Mouse (Mus musculus) G1E (cell line): ENCODE measurements around the gene Fam53b. TPM values are rescaled to one million over a fixed set of nuclear protein-coding genes. Genes with fewer than 3 reads are reported as not detected.
A peak's percentile ranks its signal among the peaks of the same experiment; 100 is the strongest.

Source experiments
- ATAC-seq: 2 replicates; pipeline ENCODE4 v1.8.0; 2016; ENCODE audit warnings: mild to moderate bottlenecking; ENCODE audit not compliant: insufficient number of reproducible peaks, poor library complexity, low FRiP score, severe bottlenecking; ENCODE audit errors: extremely low read depth
- DNase-seq: peaks from one replicate; pipeline ENCODE4 v3.0.0; 2012; ENCODE audit warnings: low spot score
- H3K27me3 ChIP-seq: 2 replicates; pipeline ENCODE4 v1.6.1; 2012; ENCODE audit warnings: mild to moderate bottlenecking, low read length, inconsistent platforms; ENCODE audit not compliant: insufficient read depth
- H3K36me3 ChIP-seq: replicated peaks from 2 replicates; pipeline ENCODE3; 2012; ENCODE audit warnings: mild to moderate bottlenecking, inconsistent platforms
- H3K4me1 ChIP-seq: 2 replicates; pipeline ENCODE4 v1.6.1; 2012; ENCODE audit warnings: low read depth, low read length, inconsistent platforms, mixed read lengths; ENCODE audit not compliant: insufficient read depth
- H3K4me3 ChIP-seq: 2 replicates; pipeline ENCODE4 v1.5.1; 2012; ENCODE audit warnings: low read depth, mild to moderate bottlenecking, inconsistent platforms, low read length, moderate library complexity, mixed read lengths
- H3K9me3 ChIP-seq: replicated peaks from 2 replicates; pipeline ENCODE4 v1.6.1; 2012; ENCODE audit warnings: inconsistent platforms
- CTCF ChIP-seq: IDR thresholded peaks from 2 replicates; pipeline ENCODE4 v1.5.1; 2012; ENCODE audit warnings: low read depth, low read length, inconsistent platforms, mixed read lengths
- GATA1 ChIP-seq: IDR thresholded peaks from 2 replicates; pipeline ENCODE4 v1.6.1; 2012; ENCODE audit warnings: borderline replicate concordance, low read length, inconsistent platforms, mixed read lengths
- GATA2 ChIP-seq: IDR thresholded peaks from 2 replicates; pipeline ENCODE4 v1.6.1; 2012; ENCODE audit warnings: low read depth, low read length, inconsistent platforms, borderline replicate concordance
- POLR2AphosphoS5 ChIP-seq: IDR thresholded peaks from 2 replicates; pipeline ENCODE4 v1.6.1; 2012; ENCODE audit warnings: low read depth, low read length, inconsistent platforms; ENCODE audit not compliant: insufficient replicate concordance
- TAL1 ChIP-seq: conservative IDR thresholded peaks from 2 replicates; pipeline ENCODE4 v1.6.1; 2012; ENCODE audit warnings: low read depth, low read length, inconsistent platforms, mixed read lengths
- polyA plus RNA-seq: library from polyadenylated mRNA; stranded (reverse); fragments of >175 nt; gene quantifications from 2 replicates; pipeline ENCODE4 v1.2.3, GENCODE M21; 2012
- total RNA-seq, 2 experiments: library from RNA; stranded (forward) in 1 of 2; stranded (reverse) in 1 of 2; fragments of 200-1000 nt in 1 of 2; fragments of >200 nt in 1 of 2; fragmentation: Nextera tagmentation in 1 of 2; gene quantifications; 2 replicates each; pipeline ENCODE4 v1.2.3; 2014 to 2017

Gene Fam53b
- total and polyA plus RNA-seq, 3 experiments: 22.1 to 63.6 (median 23.8) TPM

DNA sequence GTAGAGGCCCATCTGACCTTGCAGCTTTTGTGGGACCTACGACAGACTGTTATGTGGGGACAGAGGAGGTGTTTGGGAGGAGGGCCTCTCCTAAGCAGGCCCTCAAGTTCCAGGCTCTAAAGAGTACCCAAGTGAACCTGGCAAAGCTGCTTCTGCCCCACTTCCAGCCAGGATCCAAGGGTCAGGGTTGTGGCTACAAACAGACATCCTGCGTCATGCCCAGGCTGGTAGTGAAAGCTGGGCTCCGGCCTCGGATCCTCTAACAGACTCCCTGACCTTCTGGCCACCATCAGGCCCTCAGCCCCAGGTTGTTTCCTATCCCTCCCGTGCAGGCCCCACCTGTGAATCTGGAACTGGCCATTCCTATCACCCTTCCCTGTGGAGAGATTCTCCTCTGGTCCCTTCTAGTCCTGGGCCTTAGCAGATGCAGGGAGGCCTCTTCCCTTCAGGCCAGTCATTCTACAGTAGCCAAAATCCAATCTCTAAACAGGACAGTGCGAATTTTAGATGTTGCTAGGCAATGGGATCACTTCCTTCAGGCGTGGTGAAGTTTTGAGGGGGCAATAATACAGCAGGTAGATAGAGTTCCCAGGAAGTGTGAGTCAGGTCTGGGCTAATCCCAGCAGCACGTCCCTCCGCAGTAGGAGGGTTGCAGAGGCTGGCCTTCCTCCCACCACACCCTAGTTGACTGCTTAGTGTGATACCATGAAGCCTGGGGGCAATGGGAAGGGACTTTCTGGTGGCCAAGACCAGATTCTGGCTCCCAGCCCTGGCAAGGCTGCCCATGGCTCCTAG lies 110.0 kb downstream of the Fam53b start:
- peaks cover 48% of the 10 kb centered on the region for H3K27me3 ChIP-seq
- H3K4me3 ChIP-seq: no peak overlapping the region
- no peak for TF ChIP-seq POLR2AphosphoS5
- TF ChIP-seq GATA1: no peak
- no peak for TF ChIP-seq GATA2
- peaks cover 37% of the 10 kb centered on the region for H3K4me1 ChIP-seq
- H3K36me3 ChIP-seq: no peaks in the 10 kb centered on the region
- H3K9me3 ChIP-seq: no peaks in the 10 kb centered on the region
- DNase-seq (no peak), ATAC-seq (no peak)

DNA sequence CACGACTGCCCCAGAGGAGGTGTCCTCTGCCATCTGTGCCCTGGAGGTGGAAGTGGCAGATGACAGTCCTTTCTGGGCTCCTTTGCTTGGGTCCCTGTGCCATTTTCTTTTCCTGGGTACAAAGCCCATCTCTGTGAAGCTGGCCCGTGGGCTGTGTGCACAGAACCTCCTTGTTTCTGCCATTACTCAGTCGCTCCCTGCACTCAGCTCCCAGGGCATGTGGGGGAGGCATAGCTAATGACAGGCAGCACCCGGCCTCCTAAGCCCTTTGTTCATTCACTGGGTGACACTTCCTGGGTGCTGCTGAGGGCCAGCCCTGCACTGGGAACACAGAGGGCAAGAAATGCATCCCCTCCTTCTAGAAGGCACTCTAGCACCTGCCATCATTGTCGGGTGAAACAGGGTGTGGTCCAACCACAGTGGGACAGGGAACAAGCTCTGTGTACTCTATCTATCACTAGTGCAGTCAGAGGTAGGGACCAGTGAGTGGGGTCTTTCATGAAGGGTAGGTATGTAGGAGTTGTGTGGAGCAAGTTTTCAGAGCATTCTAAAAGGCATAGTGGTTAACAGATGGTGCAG lies 111.1 kb downstream of the Fam53b start:
- no peak overlapping the region for H3K4me3 ChIP-seq
- no peak for ATAC-seq
- peaks cover 50% of the 10 kb centered on the region for H3K27me3 ChIP-seq
- H3K4me1 ChIP-seq: peaks cover 36% of the 10 kb centered on the region
- H3K9me3 ChIP-seq: no peaks in the 10 kb centered on the region
- no peak for DNase-seq
- no peak for TF ChIP-seq CTCF
- no peak for TF ChIP-seq GATA2
- TF ChIP-seq POLR2AphosphoS5: no peak
- no peak for TF ChIP-seq TAL1
- no peak for TF ChIP-seq GATA1
- no peaks in the 10 kb centered on the region for H3K36me3 ChIP-seq

DNA sequence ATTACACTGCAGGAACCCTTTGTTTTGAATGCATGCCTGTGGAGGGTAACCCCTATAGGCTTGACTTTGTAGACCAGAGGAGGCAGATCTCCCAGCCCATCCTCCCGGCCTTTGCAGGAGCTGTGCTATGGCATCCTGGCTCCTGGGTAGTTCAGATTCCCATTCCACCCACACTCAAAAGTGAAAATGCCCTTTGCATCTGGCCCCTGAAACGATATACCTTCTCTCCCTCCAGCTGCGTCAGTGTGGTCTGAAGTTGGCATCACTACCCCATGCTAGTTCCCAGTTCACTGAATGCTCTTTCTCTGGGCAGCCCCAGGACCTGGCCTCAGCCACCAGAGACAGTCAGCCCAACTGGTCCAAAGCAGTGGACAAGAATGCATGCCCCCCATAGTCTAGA lies 111.7 kb downstream of the Fam53b start:
- DNase-seq (no peak), ATAC-seq (no peak)
- no peaks in the 10 kb centered on the region for H3K9me3 ChIP-seq
- H3K4me3 ChIP-seq: no peak overlapping the region
- H3K4me1 ChIP-seq: peaks cover 33% of the 10 kb centered on the region
- no peak for TF ChIP-seq TAL1
- no peak for TF ChIP-seq GATA2
- TF ChIP-seq GATA1: no peak
- no peaks in the 10 kb centered on the region for H3K36me3 ChIP-seq
- H3K27me3 ChIP-seq: peaks cover 53% of the 10 kb centered on the region

DNA sequence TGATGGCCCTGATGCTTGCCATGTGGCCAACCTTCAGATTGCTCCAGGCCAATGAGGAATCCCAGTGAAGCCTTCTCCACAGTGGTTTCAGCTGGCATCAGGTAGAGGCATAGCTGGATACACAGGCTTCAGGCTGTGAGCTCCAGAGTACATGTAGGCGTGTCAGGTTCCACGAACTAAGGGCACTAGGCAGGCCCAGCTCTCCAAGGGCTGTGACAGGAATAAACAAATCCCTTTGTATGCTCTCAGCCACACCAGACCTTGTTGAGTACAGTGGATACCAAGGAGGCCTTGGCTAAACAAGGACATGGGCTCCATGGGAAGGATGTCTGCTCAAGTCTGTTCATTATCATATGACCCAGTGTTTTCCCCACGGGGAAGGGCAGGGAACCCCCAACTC lies 112.3 kb downstream of the Fam53b start:
- ATAC-seq (no peak), DNase-seq (no peak)
- TF ChIP-seq GATA2 (no peak), CTCF (no peak), TAL1 (no peak), GATA1 (no peak)
- no peaks in the 10 kb centered on the region for H3K36me3 ChIP-seq
- H3K9me3 ChIP-seq: no peaks in the 10 kb centered on the region
- peaks cover 59% of the 10 kb centered on the region for H3K27me3 ChIP-seq
- peaks cover 33% of the 10 kb centered on the region for H3K4me1 ChIP-seq
- H3K4me3 ChIP-seq: no peak overlapping the region

DNA sequence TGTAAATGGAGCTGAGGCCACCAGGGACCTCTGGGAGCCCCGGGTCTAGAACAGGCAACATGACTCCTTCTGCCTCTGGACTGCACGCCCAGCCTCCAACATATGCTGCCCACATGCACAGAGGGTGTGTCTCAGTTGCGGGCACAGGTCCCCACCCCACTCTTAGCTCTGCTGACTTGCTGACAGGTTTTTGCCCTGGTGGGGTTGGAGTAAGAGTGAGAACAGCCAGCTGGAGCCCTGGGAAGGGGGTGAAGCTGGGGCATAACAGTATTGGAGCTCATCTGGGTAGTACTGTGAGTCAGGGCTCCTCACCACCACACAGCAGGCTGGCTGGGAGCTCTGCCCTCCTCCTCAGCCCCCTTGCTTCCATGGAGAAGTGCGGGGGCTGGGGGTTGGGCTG lies 113.6 kb downstream of the Fam53b start:
- no peak for DNase-seq
- TF ChIP-seq POLR2AphosphoS5 (no peak), CTCF (no peak), GATA1 (no peak), GATA2 (no peak), TAL1 (no peak)
- H3K36me3 ChIP-seq: no peaks in the 10 kb centered on the region
- peaks cover 30% of the 10 kb centered on the region for H3K4me1 ChIP-seq
- ATAC-seq: peak; percentile 72
- H3K4me3 ChIP-seq: peak overlapping the region; percentile 5; the same call in 1 of the 2 replicates
- H3K9me3 ChIP-seq: no peaks in the 10 kb centered on the region
- peaks cover 50% of the 10 kb centered on the region for H3K27me3 ChIP-seq

DNA sequence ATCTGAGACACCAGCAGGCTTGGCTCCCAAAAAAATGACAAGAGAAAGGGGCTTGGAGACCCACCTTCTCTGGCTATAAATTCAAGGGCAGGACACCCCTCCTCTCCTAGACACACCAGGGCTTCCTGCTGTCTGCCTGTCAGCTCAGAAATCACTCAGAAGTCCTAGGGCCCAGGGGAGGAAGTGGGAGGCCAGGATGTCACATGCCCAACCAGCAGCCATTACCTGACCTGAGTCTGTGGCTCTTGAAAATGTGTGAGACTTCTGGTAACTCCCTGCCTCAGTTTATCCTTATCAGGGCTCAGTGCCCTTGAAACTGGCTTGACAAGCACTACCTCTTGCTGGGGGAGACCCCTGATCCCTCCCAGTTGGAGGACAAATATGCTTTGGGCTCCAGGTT lies 114.0 kb downstream of the Fam53b start:
- H3K36me3 ChIP-seq: no peaks in the 10 kb centered on the region
- ATAC-seq: no peak
- peaks cover 30% of the 10 kb centered on the region for H3K4me1 ChIP-seq
- no peak for TF ChIP-seq GATA1
- no peak for TF ChIP-seq POLR2AphosphoS5
- no peak for TF ChIP-seq TAL1
- TF ChIP-seq GATA2: no peak
- no peak for TF ChIP-seq CTCF
- H3K9me3 ChIP-seq: peaks cover 4% of the 10 kb centered on the region
- H3K27me3 ChIP-seq: peaks cover 50% of the 10 kb centered on the region
- DNase-seq: no peak
- no peak overlapping the region for H3K4me3 ChIP-seq
